In the genomic region with DNA sequence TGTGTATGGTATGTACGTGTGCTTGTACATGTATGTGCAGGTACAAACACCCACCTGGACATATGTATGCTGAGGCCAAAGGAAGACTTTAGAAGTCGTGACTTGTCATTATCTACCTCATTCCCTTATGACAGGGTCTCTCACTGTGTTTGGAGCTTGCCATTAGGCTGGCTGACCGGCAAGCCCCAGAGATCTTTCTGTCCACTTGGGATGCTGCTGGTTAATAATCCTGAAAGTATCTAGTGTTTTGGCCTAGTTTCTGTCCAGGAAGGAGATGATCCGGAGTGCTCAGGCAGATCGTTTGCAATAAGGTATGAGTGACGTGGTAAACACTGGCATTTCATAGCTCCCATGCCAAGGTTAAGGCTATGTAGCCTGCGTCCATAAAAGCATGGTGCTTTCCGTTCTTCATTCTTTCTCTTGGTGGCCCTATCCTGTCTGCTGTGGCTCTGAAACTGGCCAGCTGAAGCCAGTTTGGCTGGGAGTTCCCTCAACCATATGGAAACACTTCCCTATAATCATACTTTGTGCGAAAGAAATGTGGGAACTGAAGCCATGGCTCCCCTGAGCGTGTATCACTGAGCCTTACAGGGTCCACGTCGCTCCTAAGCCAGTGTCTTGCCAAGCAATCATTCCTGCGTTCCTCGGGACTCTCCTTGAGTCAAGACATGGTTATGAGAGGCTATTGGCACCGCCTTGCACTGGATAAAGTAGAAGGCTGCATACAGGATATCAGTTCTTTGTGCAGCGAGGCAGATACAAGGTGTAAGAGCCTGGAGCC, we compare ENCODE assay signal across 25 mouse cellular contexts.
A peak's percentile ranks its signal among the peaks of the same experiment; 100 is the strongest.
DNase-seq lines count a peak whose midpoint lies in the region; ATAC-seq and TF ChIP-seq lines count a peak whose summit lies in the region.
"Had no signal": no experiment of that assay in that cellular context is flagged by ENCODE, and none has a peak within 500 bp of the region (broad histone marks: within the 10 kb centered on the region; RNA-seq: fewer than 3 reads in every experiment).

No protein-coding gene starts in this region.

- WGBS in embryonic facial prominence, embryonic 14.5 days: 66% methylated on average over 16 of the region's 16 CpGs
- 55% methylated on average over 16 of the region's 16 CpGs for WGBS in limb, embryonic 15.5 days

- H3K9ac ChIP-seq in embryonic facial prominence, embryonic 14.5 days (ENCODE audit: low read depth, low read length): no peak overlapping the region
- H3K9ac ChIP-seq in limb, embryonic 15.5 days: no peak overlapping the region
- H3K9ac ChIP-seq: embryonic facial prominence, embryonic 13.5 days; forebrain, embryonic 12.5 days; forebrain, embryonic 15.5 days; heart, embryonic 13.5 days; hindbrain, embryonic 12.5 days; hindbrain, embryonic 15.5 days had no signal

- peak; percentile 44 for ATAC-seq in Patski
- ATAC-seq in embryonic facial prominence, embryonic 14.5 days (ENCODE audit: low read depth): peak; percentile 44
- ATAC-seq in limb, embryonic 15.5 days (ENCODE audit: insufficient number of reproducible peaks, low FRiP score, low TSS enrichment, low read depth): peak; percentile 74
- ATAC-seq: forebrain, embryonic 15.5 days; intestine, postnatal 0 days had no signal

- H3K4me2 ChIP-seq in embryonic facial prominence, embryonic 14.5 days (ENCODE audit: low read depth, low read length): no peak overlapping the region
- no peak overlapping the region for H3K4me2 ChIP-seq in limb, embryonic 15.5 days
- H3K4me2 ChIP-seq: embryonic facial prominence, embryonic 13.5 days; forebrain, embryonic 12.5 days; forebrain, embryonic 15.5 days; heart, embryonic 13.5 days; hindbrain, embryonic 12.5 days; hindbrain, embryonic 15.5 days had no signal

- H3K9me3 ChIP-seq in embryonic facial prominence, embryonic 14.5 days (ENCODE audit: control insufficient read depth, low read length): no peaks in the 10 kb centered on the region
- H3K9me3 ChIP-seq in limb, embryonic 15.5 days: no peaks in the 10 kb centered on the region
- H3K9me3 ChIP-seq: embryonic facial prominence, embryonic 13.5 days; forebrain, embryonic 12.5 days; forebrain, embryonic 15.5 days; heart, embryonic 13.5 days; hindbrain, embryonic 12.5 days; hindbrain, embryonic 15.5 days had no signal

- intact Hi-C loops in heart, postnatal 14 days (cut with DNase I): no loop called here

- CTCF ChIA-PET in Patski (lab: Charles Lee): interaction anchor here (0.9 to 2.0 kb wide), 3 partner anchors 11 to 145 kb away, joined by 3 to 8 read pairs (median 7); no protein-coding TSS in a partner anchor

- H3K27me3 ChIP-seq in Patski: no peaks in the 10 kb centered on the region
- H3K27me3 ChIP-seq in embryonic facial prominence, embryonic 14.5 days (replicated peaks; ENCODE audit: control insufficient read depth, insufficient read depth, low read length): no peaks in the 10 kb centered on the region
- H3K27me3 ChIP-seq in limb, embryonic 15.5 days: no peaks in the 10 kb centered on the region
- H3K27me3 ChIP-seq: CH12.LX; embryonic facial prominence, embryonic 13.5 days; forebrain, embryonic 12.5 days; forebrain, embryonic 15.5 days; heart, embryonic 13.5 days; hindbrain, embryonic 12.5 days; hindbrain, embryonic 15.5 days had no signal

- in situ Hi-C loops in Patski (cut with MboI; ENCODE audit: low pct_unique_long_range_greater_than_20kb): no loop called here

- no peak for TF ChIP-seq CTCF in Patski (IDR thresholded peaks at IDR 0.05)

- no peak overlapping the region; the same call in 1 of the 2 replicates for H3K27ac ChIP-seq in embryonic facial prominence, embryonic 14.5 days (replicated peaks; ENCODE audit: low read depth, low read length)
- peak overlapping the region; percentile 43; the same call in 1 of the 2 replicates for H3K27ac ChIP-seq in limb, embryonic 15.5 days
- H3K27ac ChIP-seq: embryonic facial prominence, embryonic 13.5 days; forebrain, embryonic 12.5 days; forebrain, embryonic 15.5 days; heart, embryonic 13.5 days; hindbrain, embryonic 12.5 days; hindbrain, embryonic 15.5 days had no signal

- H3K4me1 ChIP-seq in embryonic facial prominence, embryonic 14.5 days (ENCODE audit: control insufficient read depth, insufficient read depth, low read length): no peaks in the 10 kb centered on the region
- H3K4me1 ChIP-seq in limb, embryonic 15.5 days: 0 out of 2 replicates have a peak, but pooled peaks cover 7% of the 10 kb centered on the region
- H3K4me1 ChIP-seq: forebrain, embryonic 12.5 days; hindbrain, embryonic 15.5 days had no signal

- peak; percentile 80 for DNase-seq in heart, adult 11 months
- no peak for DNase-seq in heart, postnatal 14 days
- peak; percentile 24 for DNase-seq in Patski (ENCODE audit: low read depth, low spot score)
- DNase-seq in embryonic facial prominence, embryonic 14.5 days (ENCODE audit: low spot score): peak; percentile 60
- DNase-seq in kidney, adult 8-10 months: no peak
- DNase-seq in spleen, postnatal 4 days (ENCODE audit: low spot score in 2 of 2): no peak
- DNase-seq: adrenal gland, adult 2 months; adrenal gland, postnatal 14 days; B cell, adult 2 months; cerebellum, adult 11 months; cerebellum, adult 2 months; cerebellum, adult 9-11 months; cerebellum, postnatal 25 days; gastrocnemius, postnatal 10 days; gastrocnemius, postnatal 36 days had no signal

- H3K36me3 ChIP-seq in embryonic facial prominence, embryonic 14.5 days (ENCODE audit: control insufficient read depth, insufficient read depth, low read length): no peaks in the 10 kb centered on the region
- no peaks in the 10 kb centered on the region for H3K36me3 ChIP-seq in limb, embryonic 15.5 days
- H3K36me3 ChIP-seq: embryonic facial prominence, embryonic 13.5 days; forebrain, embryonic 12.5 days; forebrain, embryonic 15.5 days; G1E; heart, embryonic 13.5 days; hindbrain, embryonic 12.5 days; hindbrain, embryonic 15.5 days had no signal

- H3K4me3 ChIP-seq in embryonic facial prominence, embryonic 14.5 days (ENCODE audit: low read depth, low read length): no peak overlapping the region
- no peak overlapping the region for H3K4me3 ChIP-seq in limb, embryonic 15.5 days
- H3K4me3 ChIP-seq: embryonic facial prominence, embryonic 13.5 days; forebrain, embryonic 12.5 days; forebrain, embryonic 15.5 days; heart, embryonic 13.5 days; hindbrain, embryonic 12.5 days; hindbrain, embryonic 15.5 days had no signal

- POLR2A ChIA-PET in Patski (lab: Charles Lee): interaction anchor here (0.6 kb wide), 1 partner anchor 29 kb away, joined by 3 read pairs; no protein-coding TSS in a partner anchor

Comparison
In these comparisons a context has a peak if more than half of its experiments do, and no peak if none do; other contexts are left out.
1. DNase-seq: peak in heart, adult 11 months (single experiment), Patski (single experiment) and embryonic facial prominence, embryonic 14.5 days (single experiment); none in heart, postnatal 14 days (0 of 2), kidney, adult 8-10 months (0 of 2) and spleen, postnatal 4 days (0 of 2).
2. Peak in every context shown above with its lines, with median percentiles within 50 percentile points of each other: ATAC-seq.